Mouse (Mus musculus): ENCODE data around the gene Rras2. TPM values are rescaled to one million over a fixed set of nuclear protein-coding genes. Genes with fewer than 3 reads are reported as not detected.
A peak's percentile ranks its signal among the peaks of the same experiment; 100 is the strongest.

Gene Rras2
- polyA plus RNA-seq, 1 experiment: not detected

- WGBS: 59% methylated on average over 6 of the region's 6 CpGs
Measured at GRCm38 (mm10) chr7:114086021-114086710, 31.4 kb downstream of the Rras2 start.

GRCm38 (mm10) chr7:114083760-114084159 lies 33.8 kb downstream of the Rras2 start:
- 86% methylated on average over 3 of the region's 3 CpGs for WGBS
- H3K4me3 ChIP-seq (ENCODE audit: insufficient read depth, low read depth, low read length): no peak overlapping the region
- no peak overlapping the region for H3K27ac ChIP-seq (ENCODE audit: insufficient read depth, low read depth, low read length)
- TF ChIP-seq CTCF (IDR thresholded peaks at IDR 0.05; ENCODE audit: insufficient read depth, low read depth, low read length) (no peak), POLR2A (IDR thresholded peaks at IDR 0.05; ENCODE audit: insufficient read depth, low read depth, low read length) (no peak)
- H3K4me1 ChIP-seq (ENCODE audit: control insufficient read depth, insufficient read depth, low read length): peaks cover 27% of the 10 kb centered on the region

More at GRCm38 (mm10) chr7:114086021-114086710, 31.4 kb downstream of the Rras2 start:
- no peak overlapping the region for H3K4me3 ChIP-seq (ENCODE audit: insufficient read depth, low read depth, low read length)
- no peak for TF ChIP-seq POLR2A (IDR thresholded peaks at IDR 0.05; ENCODE audit: insufficient read depth, low read depth, low read length)
- TF ChIP-seq CTCF (IDR thresholded peaks at IDR 0.05; ENCODE audit: insufficient read depth, low read depth, low read length): no peak
- H3K4me1 ChIP-seq (ENCODE audit: control insufficient read depth, insufficient read depth, low read length): peaks cover 24% of the 10 kb centered on the region
- H3K27ac ChIP-seq (ENCODE audit: insufficient read depth, low read depth, low read length): no peak overlapping the region

- WGBS: 97% methylated on average over 2 of the region's 2 CpGs
- Histone ChIP-seq H3K27ac (ENCODE audit: insufficient read depth, low read depth, low read length) (no peak overlapping the region), H3K4me1 (ENCODE audit: control insufficient read depth, insufficient read depth, low read length) (peaks cover 27% of the 10 kb centered on the region), H3K4me3 (ENCODE audit: insufficient read depth, low read depth, low read length) (no peak overlapping the region)
- TF ChIP-seq CTCF (IDR thresholded peaks at IDR 0.05; ENCODE audit: insufficient read depth, low read depth, low read length) (no peak), POLR2A (IDR thresholded peaks at IDR 0.05; ENCODE audit: insufficient read depth, low read depth, low read length) (no peak)
Measured at GRCm38 (mm10) chr7:114083088-114083487, 34.5 kb downstream of the Rras2 start.

GRCm38 (mm10) chr7:114081633-114082420 lies 35.8 kb downstream of the Rras2 start:
- Histone ChIP-seq H3K27ac (ENCODE audit: insufficient read depth, low read depth, low read length) (peak overlapping the region; percentile 25), H3K4me1 (ENCODE audit: control insufficient read depth, insufficient read depth, low read length) (peaks cover 18% of the 10 kb centered on the region), H3K4me3 (ENCODE audit: insufficient read depth, low read depth, low read length) (no peak overlapping the region)
- 30% methylated on average over 21 of the region's 21 CpGs for WGBS
- TF ChIP-seq POLR2A (IDR thresholded peaks at IDR 0.05; ENCODE audit: insufficient read depth, low read depth, low read length): no peak
- TF ChIP-seq CTCF (IDR thresholded peaks at IDR 0.05; ENCODE audit: insufficient read depth, low read depth, low read length): no peak

- WGBS: 97% methylated on average over 5 of the region's 5 CpGs
- Histone ChIP-seq H3K27ac (ENCODE audit: insufficient read depth, low read depth, low read length) (no peak overlapping the region), H3K4me3 (ENCODE audit: insufficient read depth, low read depth, low read length) (no peak overlapping the region), H3K4me1 (ENCODE audit: control insufficient read depth, insufficient read depth, low read length) (peaks cover 12% of the 10 kb centered on the region)
- TF ChIP-seq POLR2A (IDR thresholded peaks at IDR 0.05; ENCODE audit: insufficient read depth, low read depth, low read length) (no peak), CTCF (IDR thresholded peaks at IDR 0.05; ENCODE audit: insufficient read depth, low read depth, low read length) (no peak)
Measured at GRCm38 (mm10) chr7:114080250-114080649, 37.3 kb downstream of the Rras2 start.

GRCm38 (mm10) chr7:114079343-114079742 lies 38.2 kb downstream of the Rras2 start:
- H3K27ac ChIP-seq (ENCODE audit: insufficient read depth, low read depth, low read length): no peak overlapping the region
- 94% methylated on average over 4 of the region's 4 CpGs for WGBS
- no peak for TF ChIP-seq CTCF (IDR thresholded peaks at IDR 0.05; ENCODE audit: insufficient read depth, low read depth, low read length)
- no peak for TF ChIP-seq POLR2A (IDR thresholded peaks at IDR 0.05; ENCODE audit: insufficient read depth, low read depth, low read length)
- no peak overlapping the region for H3K4me3 ChIP-seq (ENCODE audit: insufficient read depth, low read depth, low read length)
- peaks cover 10% of the 10 kb centered on the region for H3K4me1 ChIP-seq (ENCODE audit: control insufficient read depth, insufficient read depth, low read length)

- H3K4me1 ChIP-seq (ENCODE audit: control insufficient read depth, insufficient read depth, low read length): peaks cover 9% of the 10 kb centered on the region; the same call in 1 of the 2 replicates
- 90% methylated on average over 2 of the region's 2 CpGs for WGBS
- H3K4me3 ChIP-seq (ENCODE audit: insufficient read depth, low read depth, low read length): no peak overlapping the region
- TF ChIP-seq CTCF (IDR thresholded peaks at IDR 0.05; ENCODE audit: insufficient read depth, low read depth, low read length): no peak
- no peak overlapping the region for H3K27ac ChIP-seq (ENCODE audit: insufficient read depth, low read depth, low read length)
Measured at GRCm38 (mm10) chr7:114074595-114074994, 43.0 kb downstream of the Rras2 start.

GRCm38 (mm10) chr7:114074133-114074532 lies 43.4 kb downstream of the Rras2 start:
- 88% methylated on average over 7 of the region's 7 CpGs for WGBS
- Histone ChIP-seq H3K4me3 (ENCODE audit: insufficient read depth, low read depth, low read length) (no peak overlapping the region), H3K4me1 (ENCODE audit: control insufficient read depth, insufficient read depth, low read length) (peaks cover 9% of the 10 kb centered on the region; the same call in 1 of the 2 replicates), H3K27ac (ENCODE audit: insufficient read depth, low read depth, low read length) (no peak overlapping the region)
- no peak for TF ChIP-seq CTCF (IDR thresholded peaks at IDR 0.05; ENCODE audit: insufficient read depth, low read depth, low read length)
- no peak for TF ChIP-seq POLR2A (IDR thresholded peaks at IDR 0.05; ENCODE audit: insufficient read depth, low read depth, low read length)

Data from olfactory bulb, adult 2 months (tissue).